Mouse (Mus musculus): Measurements from ENCODE around the gene Rassf3. TPM values are rescaled to one million over a fixed set of nuclear protein-coding genes. Genes with fewer than 3 reads are reported as not detected.
A peak's percentile ranks its signal among the peaks of the same experiment; 100 is the strongest.

The Rassf3 gene
- polyA plus RNA-seq, 1 experiment from 2014 or later, result 21.0 TPM

- TF ChIP-seq CTCF (IDR thresholded peaks at IDR 0.05; ENCODE audit: low read depth), result no peak
- ATAC-seq (ENCODE audit: insufficient read depth) (0 out of 2 replicates have a peak, but pooled peaks have one; percentile 14), DNase-seq (no peak)
- Histone ChIP-seq H3K36me3 (ENCODE audit: insufficient read depth) (no peaks in the 10 kb centered on the region), H3K4me3 (ENCODE audit: low read depth, low read length) (no peak overlapping the region), H3K27ac (ENCODE audit: low read depth) (no peak overlapping the region), H3K9ac (no peak overlapping the region), H3K4me1 (ENCODE audit: insufficient read depth) (peaks cover 9% of the 10 kb centered on the region; the same call in 1 of the 2 replicates), H3K4me2 (no peak overlapping the region), H3K9me3 (ENCODE audit: low read depth, low read length) (no peaks in the 10 kb centered on the region), H3K27me3 (ENCODE audit: insufficient read depth, low read length) (no peaks in the 10 kb centered on the region)
- WGBS, result 60% methylated on average over 6 of the region's 6 CpGs
These were observed 21.3 kb downstream of the Rassf3 start for GRCm38 (mm10) chr10:121454708-121455475.

GRCm38 (mm10) chr10:121454033-121454432 is 22.1 kb downstream of the Rassf3 start:
- H3K4me3 ChIP-seq (ENCODE audit: low read depth, low read length), result no peak overlapping the region
- 70% methylated on average over 8 of the region's 8 CpGs for WGBS
- H3K4me2 ChIP-seq, result no peak overlapping the region
- no peaks in the 10 kb centered on the region for H3K27me3 ChIP-seq (ENCODE audit: insufficient read depth, low read length)
- H3K36me3 ChIP-seq (ENCODE audit: insufficient read depth), result no peaks in the 10 kb centered on the region
- TF ChIP-seq CTCF (IDR thresholded peaks at IDR 0.05; ENCODE audit: low read depth), result no peak
- H3K9ac ChIP-seq, result no peak overlapping the region
- no peak for ATAC-seq (ENCODE audit: insufficient read depth)
- no peak for DNase-seq
- peaks cover 2% of the 10 kb centered on the region; the same call in 1 of the 2 replicates for H3K4me1 ChIP-seq (ENCODE audit: insufficient read depth)
- H3K27ac ChIP-seq (ENCODE audit: low read depth), result no peak overlapping the region
- no peaks in the 10 kb centered on the region for H3K9me3 ChIP-seq (ENCODE audit: low read depth, low read length)

- Histone ChIP-seq H3K36me3 (ENCODE audit: insufficient read depth) (no peaks in the 10 kb centered on the region), H3K9ac (no peak overlapping the region), H3K27ac (ENCODE audit: low read depth) (no peak overlapping the region), H3K27me3 (ENCODE audit: insufficient read depth, low read length) (no peaks in the 10 kb centered on the region), H3K4me2 (no peak overlapping the region), H3K9me3 (ENCODE audit: low read depth, low read length) (no peaks in the 10 kb centered on the region), H3K4me1 (ENCODE audit: insufficient read depth) (0 out of 2 replicates have a peak, but pooled peaks cover 2% of the 10 kb centered on the region), H3K4me3 (ENCODE audit: low read depth, low read length) (no peak overlapping the region)
- TF ChIP-seq CTCF (IDR thresholded peaks at IDR 0.05; ENCODE audit: low read depth), result no peak
- no peak for ATAC-seq (ENCODE audit: insufficient read depth)
- DNase-seq, result no peak
- 81% methylated on average over 8 of the region's 8 CpGs for WGBS
These were observed 30.3 kb downstream of the Rassf3 start for GRCm38 (mm10) chr10:121445808-121446207.

GRCm38 (mm10) chr10:121444198-121444597 is 31.9 kb downstream of the Rassf3 start:
- Histone ChIP-seq H3K4me1 (ENCODE audit: insufficient read depth) (0 out of 2 replicates have a peak, but pooled peaks cover 2% of the 10 kb centered on the region), H3K4me3 (ENCODE audit: low read depth, low read length) (no peak overlapping the region), H3K9me3 (ENCODE audit: low read depth, low read length) (no peaks in the 10 kb centered on the region), H3K4me2 (no peak overlapping the region), H3K27me3 (ENCODE audit: insufficient read depth, low read length) (no peaks in the 10 kb centered on the region), H3K9ac (no peak overlapping the region), H3K27ac (ENCODE audit: low read depth) (peak overlapping the region; percentile 11; the same call in 1 of the 2 replicates), H3K36me3 (ENCODE audit: insufficient read depth) (no peaks in the 10 kb centered on the region)
- 80% methylated on average over 7 of the region's 7 CpGs for WGBS
- TF ChIP-seq CTCF (IDR thresholded peaks at IDR 0.05; ENCODE audit: low read depth), result no peak
- ATAC-seq (ENCODE audit: insufficient read depth) (no peak), DNase-seq (no peak)

- Histone ChIP-seq H3K9ac (no peak overlapping the region), H3K4me2 (no peak overlapping the region), H3K27me3 (ENCODE audit: insufficient read depth, low read length) (no peaks in the 10 kb centered on the region), H3K9me3 (ENCODE audit: low read depth, low read length) (no peaks in the 10 kb centered on the region), H3K36me3 (ENCODE audit: insufficient read depth) (no peaks in the 10 kb centered on the region), H3K27ac (ENCODE audit: low read depth) (peak overlapping the region; percentile 11; the same call in 1 of the 2 replicates), H3K4me1 (ENCODE audit: insufficient read depth) (0 out of 2 replicates have a peak, but pooled peaks cover 2% of the 10 kb centered on the region), H3K4me3 (ENCODE audit: low read depth, low read length) (no peak overlapping the region)
- WGBS, result 80% methylated on average over 9 of the region's 9 CpGs
- DNase-seq, result no peak
- no peak for TF ChIP-seq CTCF (IDR thresholded peaks at IDR 0.05; ENCODE audit: low read depth)
- ATAC-seq (ENCODE audit: insufficient read depth), result no peak
These were observed 32.4 kb downstream of the Rassf3 start for GRCm38 (mm10) chr10:121443791-121444190.

GRCm38 (mm10) chr10:121439310-121439731 is 36.8 kb downstream of the Rassf3 start:
- Histone ChIP-seq H3K9ac (no peak overlapping the region), H3K36me3 (ENCODE audit: insufficient read depth) (no peaks in the 10 kb centered on the region), H3K27me3 (ENCODE audit: insufficient read depth, low read length) (no peaks in the 10 kb centered on the region), H3K4me3 (ENCODE audit: low read depth, low read length) (no peak overlapping the region), H3K27ac (ENCODE audit: low read depth) (peak overlapping the region; percentile 39; the same call in 1 of the 2 replicates), H3K4me2 (no peak overlapping the region), H3K4me1 (ENCODE audit: insufficient read depth) (peaks cover 12% of the 10 kb centered on the region), H3K9me3 (ENCODE audit: low read depth, low read length) (no peaks in the 10 kb centered on the region)
- ATAC-seq (ENCODE audit: insufficient read depth), result no peak
- DNase-seq, result no peak
- WGBS, result 64% methylated on average over 12 of the region's 12 CpGs
- no peak for TF ChIP-seq CTCF (IDR thresholded peaks at IDR 0.05; ENCODE audit: low read depth)

GRCm38 (mm10) chr10:121438109-121438508 is 38.0 kb downstream of the Rassf3 start:
- Histone ChIP-seq H3K27ac (ENCODE audit: low read depth) (no peak overlapping the region), H3K9me3 (ENCODE audit: low read depth, low read length) (no peaks in the 10 kb centered on the region), H3K9ac (no peak overlapping the region)

More at GRCm38 (mm10) chr10:121438109-121438508, 38.0 kb downstream of the Rassf3 start:
- DNase-seq (no peak), ATAC-seq (ENCODE audit: insufficient read depth) (no peak)
- TF ChIP-seq CTCF (IDR thresholded peaks at IDR 0.05; ENCODE audit: low read depth), result no peak
- WGBS, result 61% methylated on average over 7 of the region's 8 CpGs
- peaks cover 16% of the 10 kb centered on the region for H3K4me1 ChIP-seq (ENCODE audit: insufficient read depth)
- H3K27me3 ChIP-seq (ENCODE audit: insufficient read depth, low read length), result no peaks in the 10 kb centered on the region
- no peak overlapping the region for H3K4me3 ChIP-seq (ENCODE audit: low read depth, low read length)
- H3K4me2 ChIP-seq, result no peak overlapping the region
- H3K36me3 ChIP-seq (ENCODE audit: insufficient read depth), result no peaks in the 10 kb centered on the region

All from lung, embryonic 14.5 days (tissue).